Mouse (Mus musculus): ENCODE data around the gene Xaf1.
A peak's percentile ranks its signal among the peaks of the same experiment; 100 is the strongest.
"Not testable (repeated sequence)": the region's sequence is repeated elsewhere in the genome, so short reads cannot be mapped to it uniquely, and the experiment has no call there.

Gene Xaf1

GRCm38 (mm10) chr11:72311355-72312001, 10.0 kb downstream of the Xaf1 start:
- ATAC-seq (ENCODE audit: low TSS enrichment): no peak

- peak; percentile 93 for ATAC-seq (ENCODE audit: low TSS enrichment)
These were observed 12.9 kb downstream of the Xaf1 start, which contains the start of gene Fbxo39 for GRCm38 (mm10) chr11:72314151-72314895. Gene Fbxo39, plus strand, starts transcription at chr11:72314444.

- ATAC-seq (ENCODE audit: low TSS enrichment): no peak
These were observed 16.6 kb downstream of the Xaf1 start for GRCm38 (mm10) chr11:72318026-72318425.

- ATAC-seq (ENCODE audit: low TSS enrichment): no peak; the same call in 1 of the 2 replicates
These were observed 23.0 kb downstream of the Xaf1 start for GRCm38 (mm10) chr11:72324431-72324830.

GRCm38 (mm10) chr11:72325701-72326100, 24.3 kb downstream of the Xaf1 start:
- no peak for ATAC-seq (ENCODE audit: low TSS enrichment)

- peak; percentile 70 for ATAC-seq (ENCODE audit: low TSS enrichment)
These were observed 31.7 kb downstream of the Xaf1 start for GRCm38 (mm10) chr11:72332951-72333667.

- ATAC-seq (ENCODE audit: low TSS enrichment): no peak
These were observed 33.2 kb downstream of the Xaf1 start for GRCm38 (mm10) chr11:72334653-72335052.

- no peak for ATAC-seq (ENCODE audit: low TSS enrichment)
These were observed 35.3 kb downstream of the Xaf1 start for GRCm38 (mm10) chr11:72336726-72337125.

GRCm38 (mm10) chr11:72338437-72338871, 37.0 kb downstream of the Xaf1 start:
- ATAC-seq (ENCODE audit: low TSS enrichment): no peak

GRCm38 (mm10) chr11:72339716-72340115, 38.3 kb downstream of the Xaf1 start:
- ATAC-seq (ENCODE audit: low TSS enrichment): no peak

- peak; percentile 91 for ATAC-seq (ENCODE audit: low TSS enrichment)
These were observed 41.3 kb downstream of the Xaf1 start for GRCm38 (mm10) chr11:72342549-72343237.

- ATAC-seq (ENCODE audit: low TSS enrichment): not testable (repeated sequence)
These were observed 41.8 kb downstream of the Xaf1 start for GRCm38 (mm10) chr11:72343238-72343625.

- ATAC-seq (ENCODE audit: low TSS enrichment): peak; percentile 44; the same call in 1 of the 2 replicates
These were observed 42.5 kb downstream of the Xaf1 start for GRCm38 (mm10) chr11:72343904-72344303.

GRCm38 (mm10) chr11:72344486-72344885, 43.1 kb downstream of the Xaf1 start:
- ATAC-seq (ENCODE audit: low TSS enrichment): no peak

GRCm38 (mm10) chr11:72348563-72348962, 47.1 kb downstream of the Xaf1 start:
- ATAC-seq (ENCODE audit: low TSS enrichment): 0 out of 2 replicates have a peak, but pooled peaks have one; percentile 56

GRCm38 (mm10) chr11:72349016-72349415, 47.6 kb downstream of the Xaf1 start:
- ATAC-seq (ENCODE audit: low TSS enrichment): peak; percentile 69

- ATAC-seq (ENCODE audit: low TSS enrichment): no peak
These were observed 48.2 kb downstream of the Xaf1 start for GRCm38 (mm10) chr11:72349652-72350051.

GRCm38 (mm10) chr11:72352272-72352671, 50.8 kb downstream of the Xaf1 start:
- ATAC-seq (ENCODE audit: low TSS enrichment): no peak

GRCm38 (mm10) chr11:72353186-72353585, 51.8 kb downstream of the Xaf1 start:
- ATAC-seq (ENCODE audit: low TSS enrichment): no peak

GRCm38 (mm10) chr11:72354971-72355728, 53.7 kb downstream of the Xaf1 start:
- ATAC-seq (ENCODE audit: low TSS enrichment): peak; percentile 62; the same call in 1 of the 2 replicates

All from frontal cortex, adult (tissue).